Mouse (Mus musculus): ENCODE measurements around the gene Rad51b. TPM values are rescaled to one million over a fixed set of nuclear protein-coding genes. Genes with fewer than 3 reads are reported as not detected.

Gene Rad51b
- polyA plus RNA-seq, 1 experiment from 2014 or later = 6.3 TPM

DNA sequence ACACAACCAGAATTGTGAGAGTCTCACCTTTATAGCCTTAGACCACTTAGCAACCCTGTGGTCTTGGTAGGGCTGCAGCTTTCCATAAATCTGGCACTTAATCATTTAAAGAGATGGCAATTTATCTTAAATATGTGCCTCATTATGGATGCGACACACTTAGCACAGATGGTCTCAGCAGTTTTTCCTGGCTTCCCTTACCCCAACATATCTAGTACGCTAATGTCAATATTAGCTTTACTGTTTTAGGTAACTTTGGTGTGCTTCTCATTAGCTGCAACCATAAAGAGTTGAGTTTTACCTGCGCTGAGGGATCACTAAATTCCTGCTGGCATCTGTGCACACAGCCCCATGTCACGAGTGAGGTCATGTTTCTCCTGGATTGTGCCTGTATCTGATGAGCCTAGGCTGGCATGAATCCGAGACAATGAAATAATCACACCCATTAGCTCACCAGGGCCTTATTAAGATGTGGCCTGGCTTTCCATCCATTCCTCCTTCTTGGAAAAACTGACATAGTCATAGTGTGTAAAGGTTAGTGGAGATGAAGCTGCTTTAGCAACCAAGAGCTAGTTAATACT, 432.9 kb downstream of the Rad51b start:
- Histone ChIP-seq H3K27me3 (ENCODE audit: control insufficient read depth, insufficient read depth, low read length) (no peaks in the 10 kb centered on the region), H3K4me3 (ENCODE audit: low read depth, low read length) (no peak overlapping the region), H3K9ac (ENCODE audit: low read length) (no peak overlapping the region), H3K9me3 (ENCODE audit: control insufficient read depth, low read length) (peaks cover 10% of the 10 kb centered on the region; the same call in 1 of the 2 replicates), H3K27ac (replicated peaks; ENCODE audit: low read depth, low read length) (no peak overlapping the region), H3K4me1 (ENCODE audit: control insufficient read depth, insufficient read depth, low read length) (peaks cover 9% of the 10 kb centered on the region), H3K36me3 (ENCODE audit: control insufficient read depth, insufficient read depth, low read length) (no peaks in the 10 kb centered on the region), H3K4me2 (ENCODE audit: low read depth, severe bottlenecking) (no peak overlapping the region)
- no peak for DNase-seq (ENCODE audit: low spot score)
- WGBS = 37% methylated on average over 5 of the region's 5 CpGs
- no peak for ATAC-seq (ENCODE audit: insufficient number of reproducible peaks, low FRiP score, low TSS enrichment, low read depth)

DNA sequence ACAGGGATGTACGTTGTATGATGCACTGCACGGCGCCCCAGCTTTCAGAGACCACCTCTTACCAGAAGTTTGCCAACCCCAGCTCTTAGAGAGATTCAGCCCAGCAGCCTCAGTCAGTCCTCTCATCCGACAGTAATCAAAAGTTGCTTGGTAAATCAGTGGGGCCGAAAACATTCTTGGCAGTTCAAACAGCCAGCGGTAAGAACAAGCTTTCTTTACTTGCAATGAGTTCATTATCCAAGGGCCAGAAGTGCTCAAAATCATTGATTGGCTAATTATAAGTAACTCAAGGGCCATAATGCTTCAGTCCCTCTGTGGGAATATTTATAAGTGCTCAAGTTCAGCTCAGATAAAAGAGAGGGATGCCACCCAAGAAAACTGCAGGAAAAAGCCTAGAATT, 434.8 kb downstream of the Rad51b start:
- H3K9ac ChIP-seq (ENCODE audit: low read length) = no peak overlapping the region
- no peaks in the 10 kb centered on the region for H3K36me3 ChIP-seq (ENCODE audit: control insufficient read depth, insufficient read depth, low read length)
- peaks cover 10% of the 10 kb centered on the region; the same call in 1 of the 2 replicates for H3K9me3 ChIP-seq (ENCODE audit: control insufficient read depth, low read length)
- DNase-seq (ENCODE audit: low spot score) (no peak), ATAC-seq (ENCODE audit: insufficient number of reproducible peaks, low FRiP score, low TSS enrichment, low read depth) (no peak)
- no peaks in the 10 kb centered on the region for H3K27me3 ChIP-seq (ENCODE audit: control insufficient read depth, insufficient read depth, low read length)
- no peak overlapping the region for H3K27ac ChIP-seq (replicated peaks; ENCODE audit: low read depth, low read length)
- H3K4me1 ChIP-seq (ENCODE audit: control insufficient read depth, insufficient read depth, low read length) = peaks cover 11% of the 10 kb centered on the region
- H3K4me2 ChIP-seq (ENCODE audit: low read depth, severe bottlenecking) = no peak overlapping the region
- H3K4me3 ChIP-seq (ENCODE audit: low read depth, low read length) = no peak overlapping the region
- WGBS = 86% methylated on average over 6 of the region's 6 CpGs

DNA sequence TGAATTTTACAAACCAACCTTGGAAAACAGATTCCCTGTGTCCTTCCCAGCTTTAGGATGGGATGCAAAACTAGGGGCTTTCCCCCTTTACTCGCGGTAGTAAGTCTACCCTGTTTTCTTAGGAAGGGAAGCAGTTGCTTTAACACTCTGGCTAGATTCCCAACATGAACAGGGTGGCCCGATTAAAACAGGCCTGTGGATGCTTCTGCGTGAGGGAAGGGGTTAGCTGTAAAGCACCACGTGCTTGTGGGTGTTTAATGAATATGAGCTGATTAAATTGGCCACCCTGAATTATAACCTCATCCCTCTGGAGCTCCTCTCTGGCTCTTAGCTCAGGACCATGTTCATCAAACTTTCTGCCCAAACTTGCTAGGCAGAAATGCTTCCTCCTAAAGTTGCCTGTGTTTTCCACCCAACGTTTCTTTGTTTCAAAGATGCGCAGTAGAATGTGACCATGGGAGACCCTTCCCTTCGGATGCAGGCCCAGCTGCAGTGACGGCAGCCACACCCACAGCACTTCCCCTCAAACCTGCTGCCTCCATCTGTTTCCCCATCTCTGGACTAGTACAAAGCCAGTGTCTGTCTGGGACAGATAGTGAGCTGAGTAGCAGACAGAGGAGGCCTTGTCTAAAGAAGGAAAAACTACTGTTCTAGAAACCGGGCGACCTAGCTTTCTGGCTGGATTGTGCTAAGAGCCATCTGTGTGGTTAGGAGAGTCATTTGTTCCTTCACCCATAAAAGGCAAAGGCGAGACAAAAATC, 435.5 kb downstream of the Rad51b start:
- no peak overlapping the region for H3K4me3 ChIP-seq (ENCODE audit: low read depth, low read length)
- no peaks in the 10 kb centered on the region for H3K36me3 ChIP-seq (ENCODE audit: control insufficient read depth, insufficient read depth, low read length)
- no peak for ATAC-seq (ENCODE audit: insufficient number of reproducible peaks, low FRiP score, low TSS enrichment, low read depth)
- H3K9me3 ChIP-seq (ENCODE audit: control insufficient read depth, low read length) = peaks cover 10% of the 10 kb centered on the region; the same call in 1 of the 2 replicates
- H3K27ac ChIP-seq (replicated peaks; ENCODE audit: low read depth, low read length) = no peak overlapping the region
- no peak overlapping the region for H3K9ac ChIP-seq (ENCODE audit: low read length)
- no peak overlapping the region for H3K4me2 ChIP-seq (ENCODE audit: low read depth, severe bottlenecking)
- no peak for DNase-seq (ENCODE audit: low spot score)
- WGBS = 64% methylated on average over 12 of the region's 12 CpGs
- H3K4me1 ChIP-seq (ENCODE audit: control insufficient read depth, insufficient read depth, low read length) = peaks cover 11% of the 10 kb centered on the region
- H3K27me3 ChIP-seq (ENCODE audit: control insufficient read depth, insufficient read depth, low read length) = no peaks in the 10 kb centered on the region

DNA sequence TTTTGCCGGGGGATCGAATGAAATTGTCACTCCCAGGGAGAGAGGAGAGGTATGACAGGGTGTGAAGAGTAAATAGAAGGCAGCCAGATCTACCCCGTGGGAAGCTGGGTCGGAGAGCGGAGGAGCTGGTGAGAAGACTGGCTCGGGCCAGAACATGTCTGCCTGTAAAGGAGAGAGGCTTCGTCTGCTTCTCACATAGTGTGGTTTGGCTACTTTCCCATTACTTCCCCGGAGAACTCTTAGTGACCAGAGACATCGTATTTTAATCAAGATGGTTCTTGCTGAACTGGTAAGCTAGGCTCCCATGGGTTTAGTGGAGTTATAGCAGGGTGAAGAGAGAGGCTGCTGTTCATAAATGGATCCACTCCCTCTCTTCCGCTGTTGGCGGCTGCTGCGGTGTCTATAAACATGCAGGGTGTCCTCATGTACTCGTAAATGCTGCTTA, 438.3 kb downstream of the Rad51b start:
- Histone ChIP-seq H3K9me3 (ENCODE audit: control insufficient read depth, low read length) (no peaks in the 10 kb centered on the region), H3K4me2 (ENCODE audit: low read depth, severe bottlenecking) (no peak overlapping the region), H3K27ac (replicated peaks; ENCODE audit: low read depth, low read length) (no peak overlapping the region), H3K4me3 (ENCODE audit: low read depth, low read length) (no peak overlapping the region), H3K9ac (ENCODE audit: low read length) (no peak overlapping the region), H3K27me3 (ENCODE audit: control insufficient read depth, insufficient read depth, low read length) (no peaks in the 10 kb centered on the region), H3K36me3 (ENCODE audit: control insufficient read depth, insufficient read depth, low read length) (no peaks in the 10 kb centered on the region), H3K4me1 (ENCODE audit: control insufficient read depth, insufficient read depth, low read length) (peaks cover 11% of the 10 kb centered on the region)
- 74% methylated on average over 13 of the region's 13 CpGs for WGBS
- no peak for ATAC-seq (ENCODE audit: insufficient number of reproducible peaks, low FRiP score, low TSS enrichment, low read depth)
- no peak for DNase-seq (ENCODE audit: low spot score)

DNA sequence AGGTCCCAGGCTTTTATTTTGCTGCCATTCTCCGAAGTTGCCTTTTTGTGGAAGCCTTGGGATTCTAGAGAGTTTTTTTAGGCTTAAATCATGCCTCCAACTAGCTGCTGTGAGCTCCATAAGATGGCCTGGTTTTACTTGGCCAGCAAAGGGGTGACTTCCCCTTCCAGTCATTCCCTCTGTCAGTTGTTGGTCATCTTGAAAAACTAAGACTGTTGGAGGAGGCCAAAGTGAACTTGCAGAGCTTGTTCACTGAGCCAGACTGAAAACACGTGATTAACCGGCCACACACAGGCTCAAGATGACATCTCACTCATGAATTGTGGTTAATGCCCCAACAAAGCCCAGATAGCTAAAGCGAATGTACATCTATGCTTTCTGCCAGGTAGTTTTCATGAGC, 438.8 kb downstream of the Rad51b start:
- Histone ChIP-seq H3K9me3 (ENCODE audit: control insufficient read depth, low read length) (no peaks in the 10 kb centered on the region), H3K4me2 (ENCODE audit: low read depth, severe bottlenecking) (no peak overlapping the region), H3K36me3 (ENCODE audit: control insufficient read depth, insufficient read depth, low read length) (no peaks in the 10 kb centered on the region), H3K27ac (replicated peaks; ENCODE audit: low read depth, low read length) (no peak overlapping the region), H3K4me3 (ENCODE audit: low read depth, low read length) (no peak overlapping the region), H3K27me3 (ENCODE audit: control insufficient read depth, insufficient read depth, low read length) (no peaks in the 10 kb centered on the region), H3K4me1 (ENCODE audit: control insufficient read depth, insufficient read depth, low read length) (peaks cover 11% of the 10 kb centered on the region), H3K9ac (ENCODE audit: low read length) (no peak overlapping the region)
- DNase-seq (ENCODE audit: low spot score) (no peak), ATAC-seq (ENCODE audit: insufficient number of reproducible peaks, low FRiP score, low TSS enrichment, low read depth) (no peak)
- WGBS = 88% methylated on average over 4 of the region's 4 CpGs

DNA sequence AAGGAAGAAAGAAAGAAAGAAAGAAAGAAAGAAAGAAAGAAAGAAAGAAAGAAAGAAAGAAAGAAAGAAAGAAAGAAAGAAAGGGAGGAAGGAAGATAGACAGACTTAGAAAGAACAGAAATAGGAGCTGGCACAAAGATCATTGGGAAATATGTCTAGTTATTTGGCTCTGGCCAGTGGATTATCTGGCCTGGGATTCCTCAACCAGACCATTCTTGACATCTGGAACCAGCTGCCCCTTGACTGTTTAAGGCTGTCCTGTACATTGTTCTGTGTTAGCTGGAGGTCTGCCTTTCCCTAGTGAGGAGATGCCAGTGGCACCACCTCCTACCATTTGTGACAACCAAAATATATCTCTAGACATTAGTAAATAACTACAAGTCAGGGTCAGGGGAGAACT, 441.6 kb downstream of the Rad51b start:
- DNase-seq (ENCODE audit: low spot score) (no peak), ATAC-seq (ENCODE audit: insufficient number of reproducible peaks, low FRiP score, low TSS enrichment, low read depth) (no peak)
- Histone ChIP-seq H3K4me1 (ENCODE audit: control insufficient read depth, insufficient read depth, low read length) (0 out of 2 replicates have a peak, but pooled peaks cover 7% of the 10 kb centered on the region), H3K9me3 (ENCODE audit: control insufficient read depth, low read length) (no peaks in the 10 kb centered on the region), H3K27me3 (ENCODE audit: control insufficient read depth, insufficient read depth, low read length) (no peaks in the 10 kb centered on the region), H3K4me3 (ENCODE audit: low read depth, low read length) (no peak overlapping the region), H3K9ac (ENCODE audit: low read length) (no peak overlapping the region), H3K36me3 (ENCODE audit: control insufficient read depth, insufficient read depth, low read length) (no peaks in the 10 kb centered on the region), H3K4me2 (ENCODE audit: low read depth, severe bottlenecking) (no peak overlapping the region), H3K27ac (replicated peaks; ENCODE audit: low read depth, low read length) (no peak overlapping the region)

DNA sequence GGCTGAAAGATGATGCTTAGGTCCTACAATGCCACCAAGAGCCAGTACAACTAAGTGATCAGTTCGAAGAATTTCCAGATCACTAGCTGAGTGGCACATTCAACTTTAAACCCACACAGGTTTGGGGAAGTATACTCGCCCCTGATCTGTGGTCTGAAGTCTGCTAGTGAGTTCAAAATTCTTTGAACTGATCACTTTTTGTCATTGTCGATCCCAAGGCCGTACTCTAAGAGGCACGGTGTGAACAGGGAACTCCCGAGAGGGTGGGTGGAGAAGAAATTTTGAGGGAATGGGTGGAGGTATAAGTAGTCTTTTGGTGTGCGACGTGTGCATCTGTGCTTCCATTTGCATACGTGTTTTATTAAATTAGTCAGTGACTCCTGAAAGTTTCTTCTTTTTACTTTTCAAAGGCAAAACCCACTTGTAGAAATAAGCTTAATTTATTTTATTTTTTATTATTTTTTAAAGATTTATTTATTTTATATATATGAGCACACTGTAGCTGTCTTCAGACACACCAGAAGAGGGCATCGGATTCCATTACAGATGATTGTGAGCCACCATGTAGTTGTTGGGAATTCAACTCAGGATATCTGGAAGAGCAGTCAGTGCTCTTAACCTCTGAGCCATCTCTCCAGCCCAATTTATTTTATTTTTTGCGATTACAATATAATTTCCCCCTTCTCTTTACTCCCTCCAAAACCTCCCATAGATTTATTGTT, 443.0 kb downstream of the Rad51b start:
- 94% methylated on average over 11 of the region's 11 CpGs for WGBS
- ATAC-seq (ENCODE audit: insufficient number of reproducible peaks, low FRiP score, low TSS enrichment, low read depth) (no peak), DNase-seq (ENCODE audit: low spot score) (no peak)

DNA sequence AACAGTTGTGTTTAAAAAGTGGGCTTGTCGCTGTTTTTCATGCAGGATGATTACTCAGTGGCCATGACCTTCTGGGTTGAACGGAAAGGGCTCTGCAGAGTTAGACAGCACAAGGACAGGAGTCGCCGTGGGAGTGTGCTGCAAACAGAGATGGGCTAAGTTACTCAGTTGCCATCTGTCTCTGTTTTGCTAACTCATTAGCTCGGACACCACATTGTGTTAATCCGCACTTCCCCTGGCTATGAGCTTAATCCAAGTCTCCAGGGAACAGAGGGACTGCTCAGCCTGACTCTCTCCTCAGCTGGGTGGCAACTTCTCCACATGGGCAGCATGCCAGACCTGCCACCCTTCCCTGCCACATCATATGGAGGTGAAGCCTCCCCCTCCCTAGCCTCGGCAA, 445.1 kb downstream of the Rad51b start:
- no peak overlapping the region for H3K4me2 ChIP-seq (ENCODE audit: low read depth, severe bottlenecking)
- H3K4me3 ChIP-seq (ENCODE audit: low read depth, low read length) = no peak overlapping the region
- WGBS = 52% methylated on average over 7 of the region's 7 CpGs
- no peak overlapping the region for H3K27ac ChIP-seq (replicated peaks; ENCODE audit: low read depth, low read length)
- no peak overlapping the region for H3K9ac ChIP-seq (ENCODE audit: low read length)
- no peak for ATAC-seq (ENCODE audit: insufficient number of reproducible peaks, low FRiP score, low TSS enrichment, low read depth)
- DNase-seq (ENCODE audit: low spot score) = no peak
- 0 out of 2 replicates have a peak, but pooled peaks cover 10% of the 10 kb centered on the region for H3K4me1 ChIP-seq (ENCODE audit: control insufficient read depth, insufficient read depth, low read length)
- H3K36me3 ChIP-seq (ENCODE audit: control insufficient read depth, insufficient read depth, low read length) = no peaks in the 10 kb centered on the region
- no peaks in the 10 kb centered on the region for H3K27me3 ChIP-seq (ENCODE audit: control insufficient read depth, insufficient read depth, low read length)
- no peaks in the 10 kb centered on the region for H3K9me3 ChIP-seq (ENCODE audit: control insufficient read depth, low read length)

More for the DNA sequence above, 443.0 kb downstream of the Rad51b start:
- Histone ChIP-seq H3K27me3 (ENCODE audit: control insufficient read depth, insufficient read depth, low read length) (no peaks in the 10 kb centered on the region), H3K9ac (ENCODE audit: low read length) (no peak overlapping the region), H3K27ac (replicated peaks; ENCODE audit: low read depth, low read length) (no peak overlapping the region), H3K4me1 (ENCODE audit: control insufficient read depth, insufficient read depth, low read length) (0 out of 2 replicates have a peak, but pooled peaks cover 7% of the 10 kb centered on the region), H3K4me3 (ENCODE audit: low read depth, low read length) (no peak overlapping the region), H3K4me2 (ENCODE audit: low read depth, severe bottlenecking) (no peak overlapping the region), H3K9me3 (ENCODE audit: control insufficient read depth, low read length) (no peaks in the 10 kb centered on the region), H3K36me3 (ENCODE audit: control insufficient read depth, insufficient read depth, low read length) (no peaks in the 10 kb centered on the region)
